Mouse (Mus musculus) lung, adult 2 months (tissue): ENCODE results near the gene Upk1a.

Experiments
- CTCF ChIP-seq: fragments of 200-500 bp; IDR thresholded peaks from 2 replicates; pipeline ENCODE4 v1.5.1; 2011; ENCODE audit warnings: mild to moderate bottlenecking, low read length, control low read depth; ENCODE audit not compliant: insufficient read depth
- POLR2A ChIP-seq: fragments of 200-500 bp; IDR thresholded peaks from 2 replicates; pipeline ENCODE4 v1.6.1; 2011; ENCODE audit warnings: low read depth, mild to moderate bottlenecking, control low read depth, low read length, borderline replicate concordance; ENCODE audit errors: extremely low read depth

DNA sequence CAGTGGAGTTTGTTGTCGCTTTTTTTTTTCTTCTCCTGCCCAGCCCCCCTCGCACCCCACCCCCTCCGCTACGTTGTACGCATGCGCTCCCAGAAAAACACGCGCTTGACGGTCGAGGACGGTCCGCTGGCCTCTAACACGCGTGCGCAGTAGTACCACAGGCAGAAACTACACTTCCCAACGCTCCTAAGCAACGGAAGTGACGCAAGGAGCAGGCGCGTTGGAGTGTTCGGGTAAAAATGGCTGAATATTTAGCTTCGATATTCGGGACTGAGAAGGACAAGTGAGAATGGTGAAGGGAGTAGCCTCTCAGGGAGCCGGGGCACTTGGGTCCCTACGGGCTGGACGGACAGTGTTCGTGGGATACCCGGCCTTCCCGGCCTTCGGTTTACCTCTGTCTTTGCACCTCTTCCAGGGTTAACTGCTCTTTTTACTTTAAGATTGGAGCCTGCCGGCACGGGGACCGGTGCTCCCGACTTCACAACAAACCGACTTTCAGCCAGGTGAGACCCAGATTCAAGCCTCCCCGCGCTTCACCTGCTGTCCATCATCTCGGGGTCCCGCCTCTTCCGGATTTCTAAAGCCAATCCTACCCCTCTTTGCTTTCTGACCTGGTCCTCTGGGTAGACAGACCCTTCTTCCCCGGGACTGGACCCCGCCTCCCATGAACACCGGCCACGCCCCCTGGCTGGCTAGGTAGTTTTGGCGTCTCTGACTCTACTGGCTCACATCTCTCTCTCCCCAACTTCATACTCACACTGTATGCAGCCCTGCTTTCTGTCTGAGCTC lies 49.3 kb downstream of the Upk1a start, which contains the start of the genes U2af1l4, Gm49396 and Psenen:
- no peak for TF ChIP-seq CTCF
- TF ChIP-seq POLR2A, result peak; percentile 62; the same call in 1 of the 2 replicates
